Mouse (Mus musculus) hindbrain, embryonic 13.5 days (tissue): ENCODE results near the gene Nudt16. TPM values are rescaled to one million over a fixed set of nuclear protein-coding genes. Genes with fewer than 3 reads are reported as not detected.
"Not testable (repeated sequence)": the region's sequence is repeated elsewhere in the genome, so short reads cannot be mapped to it uniquely, and the experiment has no call there.

Source experiments
- ATAC-seq: fragments of 200-750 bp; cut with Nextera tagmentation; 2 replicates; pipeline ENCODE4 v1.8.0; 2017; ENCODE audit warnings: moderate TSS enrichment; ENCODE audit not compliant: low FRiP score
- H3K27ac ChIP-seq: fragments of 300-500 bp; sonication (generic); 2 replicates; pipeline ENCODE4 v1.5.1; 2015; ENCODE audit warnings: inconsistent platforms, mild to moderate bottlenecking, moderate library complexity
- H3K27me3 ChIP-seq: fragments of 300-500 bp; sonication (generic); 2 replicates; pipeline ENCODE4 v1.6.1; 2015; ENCODE audit warnings: mild to moderate bottlenecking, inconsistent platforms
- H3K36me3 ChIP-seq: fragments of 300-500 bp; sonication (generic); 2 replicates; pipeline ENCODE4 v1.6.1; 2015; ENCODE audit warnings: mild to moderate bottlenecking, inconsistent platforms
- H3K4me1 ChIP-seq: fragments of 300-500 bp; sonication (generic); replicated peaks from 2 replicates; pipeline ENCODE4 v1.6.1; 2015; ENCODE audit warnings: inconsistent platforms
- H3K4me2 ChIP-seq: fragments of 300-500 bp; sonication (generic); 2 replicates; pipeline ENCODE4 v1.6.1; 2015; ENCODE audit warnings: inconsistent platforms, mild to moderate bottlenecking, moderate library complexity
- H3K4me3 ChIP-seq: fragments of 300-500 bp; sonication (generic); 2 replicates; pipeline ENCODE4 v1.5.1; 2015; ENCODE audit warnings: mild to moderate bottlenecking, inconsistent platforms
- H3K9ac ChIP-seq: fragments of 300-500 bp; sonication (generic); 2 replicates; pipeline ENCODE4 v1.6.1; 2015; ENCODE audit warnings: mild to moderate bottlenecking, inconsistent platforms
- H3K9me3 ChIP-seq: fragments of 300-500 bp; sonication (generic); 2 replicates; pipeline ENCODE4 v1.6.1; 2016; ENCODE audit warnings: inconsistent platforms
- WGBS: fragments of 180-500 bp; shearing (Covaris S2); methylation state at CpG from one replicate; pipeline ENCODE4 v1.1.7; 2015; 5-methylcytosine and 5-hydroxymethylcytosine counted together
- polyA plus RNA-seq: library from polyadenylated mRNA; unstranded; fragments of >200 nt; fragmentation: Nextera tagmentation; extraction: Ambion mirVana; gene quantifications from 2 replicates; pipeline ENCODE4 v1.2.1, GENCODE M21; 2015

Gene Nudt16
- polyA plus RNA-seq: 27.1 and 27.7 TPM in 2 replicates

- peak within 1 kb of the TSS; percentile 56 for H3K4me3 ChIP-seq
- H3K4me2 ChIP-seq: peak within 1 kb of the TSS; percentile 80
- peak; percentile 98 for ATAC-seq
- no peaks in the 10 kb centered on the region for H3K27me3 ChIP-seq
- H3K36me3 ChIP-seq: 0 out of 2 replicates have a peak, but pooled peaks cover 4% of the 10 kb centered on the region
- peak within 1 kb of the TSS; percentile 92 for H3K27ac ChIP-seq
- WGBS: under 1% methylated on average over 59 of the region's 60 CpGs
- peak within 1 kb of the TSS; percentile 80 for H3K9ac ChIP-seq
- H3K4me1 ChIP-seq: peaks cover 26% of the 10 kb centered on the region
- no peaks in the 10 kb centered on the region for H3K9me3 ChIP-seq
These were observed at the start of gene Nudt16 for GRCm38 (mm10) chr9:105131253-105132001. Nudt16 (minus strand) TSS chr9:105131824.

- no peaks in the 10 kb centered on the region for H3K27me3 ChIP-seq
- H3K9ac ChIP-seq: no peak within 1 kb of the TSS
- WGBS: 87% methylated on average over 6 of the region's 6 CpGs
- H3K4me3 ChIP-seq: no peak within 1 kb of the TSS
- H3K4me2 ChIP-seq: no peak within 1 kb of the TSS
- H3K36me3 ChIP-seq: no peaks in the 10 kb centered on the region
- ATAC-seq: no peak
- H3K4me1 ChIP-seq: no peaks in the 10 kb centered on the region
- H3K9me3 ChIP-seq: no peaks in the 10 kb centered on the region
- no peak within 1 kb of the TSS for H3K27ac ChIP-seq
These were observed 13.4 kb upstream of the Nudt16 start, which contains the start of gene 1700080E11Rik for GRCm38 (mm10) chr9:105144992-105145391. 1700080E11Rik (minus strand) TSS chr9:105145092.

- 89% methylated on average over 6 of the region's 6 CpGs for WGBS
- H3K4me2 ChIP-seq: no peak overlapping the region
- no peak for ATAC-seq
These were observed 7.6 kb upstream of the Nudt16 start for GRCm38 (mm10) chr9:105139204-105139603.

GRCm38 (mm10) chr9:105136404-105136803 lies 4.8 kb upstream of the Nudt16 start:
- ATAC-seq: no peak
- Histone ChIP-seq H3K4me2 (no peak overlapping the region), H3K27me3 (no peaks in the 10 kb centered on the region), H3K27ac (no peak overlapping the region), H3K4me1 (0 out of 2 replicates have a peak, but pooled peaks cover 4% of the 10 kb centered on the region), H3K9ac (no peak overlapping the region), H3K9me3 (no peaks in the 10 kb centered on the region), H3K36me3 (no peaks in the 10 kb centered on the region), H3K4me3 (no peak overlapping the region)
- 32% methylated on average over 1 of the region's 1 CpGs for WGBS

More at GRCm38 (mm10) chr9:105139204-105139603, 7.6 kb upstream of the Nudt16 start:
- H3K9me3 ChIP-seq: no peaks in the 10 kb centered on the region
- no peak overlapping the region for H3K27ac ChIP-seq
- no peaks in the 10 kb centered on the region for H3K36me3 ChIP-seq
- H3K4me3 ChIP-seq: no peak overlapping the region
- no peaks in the 10 kb centered on the region for H3K27me3 ChIP-seq
- no peaks in the 10 kb centered on the region for H3K4me1 ChIP-seq
- H3K9ac ChIP-seq: no peak overlapping the region

GRCm38 (mm10) chr9:105134536-105134935 lies 2.9 kb upstream of the Nudt16 start:
- no peak overlapping the region for H3K9ac ChIP-seq
- WGBS: 95% methylated on average over 5 of the region's 5 CpGs
- no peak overlapping the region for H3K4me2 ChIP-seq
- H3K27ac ChIP-seq: no peak overlapping the region
- H3K9me3 ChIP-seq: no peaks in the 10 kb centered on the region
- no peaks in the 10 kb centered on the region for H3K27me3 ChIP-seq
- peaks cover 21% of the 10 kb centered on the region for H3K4me1 ChIP-seq
- no peak for ATAC-seq
- no peak overlapping the region for H3K4me3 ChIP-seq
- H3K36me3 ChIP-seq: no peaks in the 10 kb centered on the region

- peak overlapping the region; percentile 80 for H3K4me2 ChIP-seq
- H3K4me3 ChIP-seq: peak overlapping the region; percentile 56
- H3K4me1 ChIP-seq: peaks cover 26% of the 10 kb centered on the region
- H3K36me3 ChIP-seq: no peaks in the 10 kb centered on the region
- ATAC-seq: no peak; the same call in 1 of the 2 replicates
- H3K27me3 ChIP-seq: no peaks in the 10 kb centered on the region
- H3K27ac ChIP-seq: peak overlapping the region; percentile 92
- 23% methylated on average over 5 of the region's 5 CpGs for WGBS
- H3K9me3 ChIP-seq: no peaks in the 10 kb centered on the region
- 0 out of 2 replicates have a peak overlapping the region, but pooled peaks have one; percentile 80 for H3K9ac ChIP-seq
These were observed 361 bp upstream of the Nudt16 start for GRCm38 (mm10) chr9:105132002-105132367.

- WGBS: 94% methylated on average over 8 of the region's 8 CpGs
- no peak for ATAC-seq
- no peak overlapping the region for H3K4me3 ChIP-seq
These were observed 1.3 kb downstream of the Nudt16 start for GRCm38 (mm10) chr9:105130331-105130730.

GRCm38 (mm10) chr9:105125206-105125605 lies 6.4 kb downstream of the Nudt16 start:
- H3K4me3 ChIP-seq, H3K27me3 ChIP-seq, H3K36me3 ChIP-seq, H3K4me2 ChIP-seq, H3K27ac ChIP-seq, ATAC-seq, H3K9me3 ChIP-seq, H3K9ac ChIP-seq: not testable (repeated sequence)
- 90% methylated on average over 3 of the region's 3 CpGs for WGBS
- peaks cover 12% of the 10 kb centered on the region for H3K4me1 ChIP-seq

More at GRCm38 (mm10) chr9:105130331-105130730, 1.3 kb downstream of the Nudt16 start:
- Histone ChIP-seq H3K9ac (no peak overlapping the region), H3K36me3 (0 out of 2 replicates have a peak, but pooled peaks cover 4% of the 10 kb centered on the region), H3K4me2 (peak overlapping the region; percentile 80; the same call in 1 of the 2 replicates), H3K9me3 (no peaks in the 10 kb centered on the region), H3K27ac (no peak overlapping the region), H3K4me1 (peaks cover 26% of the 10 kb centered on the region), H3K27me3 (no peaks in the 10 kb centered on the region)

- no peaks in the 10 kb centered on the region for H3K4me1 ChIP-seq
- 82% methylated on average over 5 of the region's 5 CpGs for WGBS
- no peaks in the 10 kb centered on the region for H3K9me3 ChIP-seq
- H3K27ac ChIP-seq: no peak overlapping the region
- no peaks in the 10 kb centered on the region for H3K27me3 ChIP-seq
- H3K4me2 ChIP-seq: no peak overlapping the region
- ATAC-seq: no peak
- no peak overlapping the region for H3K4me3 ChIP-seq
- H3K36me3 ChIP-seq: no peaks in the 10 kb centered on the region
- no peak overlapping the region for H3K9ac ChIP-seq
These were observed 27.7 kb downstream of the Nudt16 start for GRCm38 (mm10) chr9:105103893-105104292.

GRCm38 (mm10) chr9:105101911-105102310 lies 29.7 kb downstream of the Nudt16 start:
- Histone ChIP-seq H3K4me1 (no peaks in the 10 kb centered on the region), H3K36me3 (no peaks in the 10 kb centered on the region), H3K27me3 (no peaks in the 10 kb centered on the region), H3K4me2 (no peak overlapping the region), H3K9ac (no peak overlapping the region), H3K9me3 (no peaks in the 10 kb centered on the region), H3K4me3 (no peak overlapping the region), H3K27ac (no peak overlapping the region)
- no peak for ATAC-seq
- WGBS: 56% methylated on average over 1 of the region's 1 CpGs

GRCm38 (mm10) chr9:105100807-105101570 lies 30.6 kb downstream of the Nudt16 start:
- H3K9ac ChIP-seq: no peak overlapping the region
- no peak overlapping the region for H3K4me3 ChIP-seq
- H3K27me3 ChIP-seq: no peaks in the 10 kb centered on the region
- no peak overlapping the region for H3K4me2 ChIP-seq
- no peaks in the 10 kb centered on the region for H3K4me1 ChIP-seq
- 66% methylated on average over 15 of the region's 15 CpGs for WGBS
- no peak overlapping the region for H3K27ac ChIP-seq
- H3K36me3 ChIP-seq: no peaks in the 10 kb centered on the region
- no peak for ATAC-seq
- no peaks in the 10 kb centered on the region for H3K9me3 ChIP-seq

GRCm38 (mm10) chr9:105080246-105080645 lies 51.4 kb downstream of the Nudt16 start:
- Histone ChIP-seq H3K4me2 (no peak overlapping the region), H3K4me3 (no peak overlapping the region), H3K27ac (no peak overlapping the region), H3K27me3 (no peaks in the 10 kb centered on the region), H3K9ac (no peak overlapping the region), H3K9me3 (no peaks in the 10 kb centered on the region), H3K36me3 (peaks cover 38% of the 10 kb centered on the region), H3K4me1 (no peaks in the 10 kb centered on the region)
- no peak for ATAC-seq
- WGBS: 94% methylated on average over 3 of the region's 3 CpGs
